Mouse (Mus musculus) cerebellum, adult 2 months (tissue): ENCODE data around the gene Faf1.

Experiments
- CTCF ChIP-seq: fragments of 200-500 bp; IDR thresholded peaks from 2 replicates; pipeline ENCODE4 v1.5.1; 2011; ENCODE audit warnings: low read depth, mild to moderate bottlenecking, control low read depth, low read length, moderate library complexity, borderline replicate concordance; ENCODE audit not compliant: insufficient read depth
- POLR2A ChIP-seq: fragments of 200-500 bp; IDR thresholded peaks from 2 replicates; pipeline ENCODE4 v1.6.1; 2011; ENCODE audit warnings: low read length, control low read depth, borderline replicate concordance; ENCODE audit not compliant: insufficient read depth

DNA sequence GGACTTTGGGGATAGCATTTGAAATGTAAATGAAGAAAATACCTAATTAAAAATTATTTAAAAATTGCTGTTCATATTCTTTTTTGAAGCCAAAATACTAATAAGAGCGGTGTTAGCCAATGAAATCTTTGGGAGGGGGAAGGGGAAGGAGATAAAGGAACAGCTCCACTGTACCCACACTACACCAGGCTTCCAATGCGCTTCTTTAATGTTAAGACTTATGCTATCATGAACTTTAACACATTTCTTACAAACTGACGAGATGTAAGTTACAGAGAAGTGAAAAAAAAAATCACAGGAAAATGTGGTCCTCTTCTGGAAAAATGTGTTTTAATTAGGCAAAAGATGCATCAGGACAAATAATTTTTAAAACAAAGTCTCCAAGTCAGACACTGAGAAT is 15.8 kb upstream of the Faf1 start:
- no peak for TF ChIP-seq CTCF
- TF ChIP-seq POLR2A: no peak
